Mouse (Mus musculus) ES-Bruce4 (cell line): ENCODE measurements around the gene Abcb8.

Source experiments
- CTCF ChIP-seq: IDR thresholded peaks from one replicate; pipeline ENCODE4 v1.8.1; 2011; ENCODE audit warnings: low read depth, low read length
- EP300 ChIP-seq: IDR thresholded peaks from 2 replicates; pipeline ENCODE4 v1.6.1; 2011; ENCODE audit warnings: low read depth, low read length; ENCODE audit not compliant: insufficient read depth

GRCm38 (mm10) chr5:24380499-24380898 lies 13.0 kb upstream of the Abcb8 start:
- TF ChIP-seq EP300 (no peak), CTCF (no peak)
